Mouse (Mus musculus) subcutaneous adipose tissue, adult 2 months (tissue): ENCODE data around the gene Gm20906. TPM values are rescaled to one million over a fixed set of nuclear protein-coding genes. Genes with fewer than 3 reads are reported as not detected.

Experiments used
- polyA plus RNA-seq: library from polyadenylated mRNA; depleted of rRNA; stranded (reverse); fragments of >200 nt; gene quantifications from 2 replicates; pipeline ENCODE4 v1.2.3, GENCODE M21; 2012; ENCODE audit warnings: low replicate concordance; rRNA removed

Gm20906 gene
- polyA plus RNA-seq, result not detected in 2 replicates

DNA sequence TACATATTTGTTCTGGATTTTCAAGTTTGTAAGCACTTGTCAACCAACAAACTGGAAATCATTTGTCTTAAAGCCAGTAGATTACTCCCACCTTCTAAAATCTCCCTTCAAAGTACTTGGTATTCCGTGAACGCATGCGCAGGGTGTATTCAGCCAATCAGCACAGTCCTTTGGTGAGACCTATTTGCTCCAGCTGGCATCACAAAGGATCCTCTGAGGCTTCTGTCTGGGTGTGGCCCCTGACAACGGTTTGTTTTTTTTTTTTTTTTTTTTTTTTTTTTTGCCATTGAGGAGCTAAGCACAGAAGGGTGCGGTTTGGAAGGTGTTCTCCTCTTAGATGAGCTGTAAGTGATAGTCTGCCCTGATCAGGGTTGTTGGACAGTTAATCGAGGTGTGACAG, at the start of gene Gm20906:
TSS of gene Gm20906 (plus strand) at position 301 of the 400 bp plus-strand sequence.

